Mouse (Mus musculus) liver, postnatal 0 days (tissue): Measurements from ENCODE around the gene Cuta. TPM values are rescaled to one million over a fixed set of nuclear protein-coding genes. Genes with fewer than 3 reads are reported as not detected.
A peak's percentile ranks its signal among the peaks of the same experiment; 100 is the strongest.

Experiments used
- ATAC-seq: fragments of 200-750 bp; cut with Nextera tagmentation; 2 replicates; pipeline ENCODE4 v1.8.0; 2017; ENCODE audit warnings: mild to moderate bottlenecking, moderate library complexity
- DNase-seq: peaks from one replicate; pipeline ENCODE4 v3.0.0-alpha.2; 2016
- H3K27ac ChIP-seq: fragments of 300-500 bp; sonication (generic); 2 replicates; pipeline ENCODE4 v1.5.1; 2014; ENCODE audit warnings: antibody characterized with exemption, moderate library complexity, mild to moderate bottlenecking, low read depth
- H3K27me3 ChIP-seq: fragments of 300-500 bp; sonication (generic); 2 replicates; pipeline ENCODE4 v1.6.1; 2014; ENCODE audit warnings: low read length, control low read depth, mixed read lengths; ENCODE audit not compliant: insufficient read depth
- H3K36me3 ChIP-seq: fragments of 300-500 bp; sonication (generic); replicated peaks from 2 replicates; pipeline ENCODE4 v1.6.1; 2014; ENCODE audit warnings: mild to moderate bottlenecking, control low read depth, low read length, moderate library complexity, mixed read lengths; ENCODE audit not compliant: insufficient read depth
- H3K4me1 ChIP-seq: fragments of 300-500 bp; sonication (generic); 2 replicates; pipeline ENCODE4 v1.6.1; 2014; ENCODE audit warnings: antibody characterized with exemption, mild to moderate bottlenecking, control low read depth; ENCODE audit not compliant: insufficient read depth
- H3K4me2 ChIP-seq: fragments of 300-500 bp; sonication (generic); 2 replicates; pipeline ENCODE4 v1.6.1; 2014; ENCODE audit warnings: low read depth, mild to moderate bottlenecking, low read length, moderate library complexity, mixed read lengths
- H3K4me3 ChIP-seq: fragments of 300-500 bp; sonication (generic); 2 replicates; pipeline ENCODE4 v1.5.1; 2014; ENCODE audit warnings: low read depth, low read length
- H3K9ac ChIP-seq: fragments of 300-500 bp; sonication (generic); replicated peaks from 2 replicates; pipeline ENCODE4 v1.6.1; 2014; ENCODE audit warnings: mild to moderate bottlenecking, moderate library complexity
- H3K9me3 ChIP-seq: fragments of 300-500 bp; sonication (generic); 2 replicates; pipeline ENCODE4 v1.6.1; 2016; ENCODE audit warnings: mild to moderate bottlenecking, control low read depth, low read length, mixed read lengths
- CTCF ChIP-seq: sonication (generic); IDR thresholded peaks from 2 replicates; pipeline ENCODE4 v1.5.1; 2016; ENCODE audit warnings: antibody characterized with exemption, low read depth
- EP300 ChIP-seq: IDR thresholded peaks from 2 replicates; pipeline ENCODE4 v1.6.1; 2016; ENCODE audit warnings: antibody characterized with exemption, low read depth, mild to moderate bottlenecking
- WGBS: fragments of 180-500 bp; shearing (Covaris S2); extraction: QIAGEN DNeasy Blood & Tissue Kit; methylation state at CpG from one replicate; pipeline ENCODE4 v1.1.7; 2014; ENCODE audit not compliant: insufficient replicate concordance; 5-methylcytosine and 5-hydroxymethylcytosine counted together
- polyA plus RNA-seq: library from polyadenylated mRNA; unstranded; fragments of >200 nt; fragmentation: Nextera tagmentation; extraction: Ambion mirVana; gene quantifications from 2 replicates; pipeline ENCODE4 v1.2.1, GENCODE M21; 2015

The Cuta gene
- polyA plus RNA-seq, 1 experiment from 2014 or later = 83.4 TPM

- peak overlapping the region; percentile 66 for H3K4me2 ChIP-seq
- no peak overlapping the region; the same call in 1 of the 2 replicates for H3K9ac ChIP-seq
- H3K36me3 ChIP-seq = no peaks in the 10 kb centered on the region
- H3K27ac ChIP-seq = no peak overlapping the region
- peaks cover 23% of the 10 kb centered on the region for H3K27me3 ChIP-seq
- 0 out of 2 replicates have a peak, but pooled peaks have one; percentile 21 for ATAC-seq
- peak overlapping the region; percentile 29 for H3K4me3 ChIP-seq
- H3K9me3 ChIP-seq = no peaks in the 10 kb centered on the region
- peak; percentile 77 for DNase-seq
- TF ChIP-seq CTCF = no peak
- no peak for TF ChIP-seq EP300
- peaks cover 35% of the 10 kb centered on the region for H3K4me1 ChIP-seq
- 3% methylated on average over 10 of the region's 11 CpGs for WGBS
Observed at GRCm38 (mm10) chr17:26951406-26951805, 12.0 kb upstream of the Cuta start.

- DNase-seq (no peak), ATAC-seq (no peak)
- H3K27me3 ChIP-seq = peaks cover 23% of the 10 kb centered on the region
- peaks cover 35% of the 10 kb centered on the region for H3K4me1 ChIP-seq
- no peaks in the 10 kb centered on the region for H3K9me3 ChIP-seq
- no peak overlapping the region for H3K4me3 ChIP-seq
- H3K4me2 ChIP-seq = peak overlapping the region; percentile 66; the same call in 1 of the 2 replicates
- 44% methylated on average over 7 of the region's 7 CpGs for WGBS
- no peak overlapping the region for H3K27ac ChIP-seq
- H3K9ac ChIP-seq = no peak overlapping the region
- H3K36me3 ChIP-seq = no peaks in the 10 kb centered on the region
- no peak for TF ChIP-seq CTCF
- no peak for TF ChIP-seq EP300
Observed at GRCm38 (mm10) chr17:26950560-26951288, 11.4 kb upstream of the Cuta start.

- DNase-seq (no peak), ATAC-seq (no peak)
- no peak overlapping the region for H3K4me3 ChIP-seq
- no peaks in the 10 kb centered on the region for H3K36me3 ChIP-seq
- H3K4me2 ChIP-seq = no peak overlapping the region
- no peak overlapping the region for H3K27ac ChIP-seq
- peaks cover 23% of the 10 kb centered on the region for H3K27me3 ChIP-seq
- no peak overlapping the region for H3K9ac ChIP-seq
- H3K4me1 ChIP-seq = peaks cover 34% of the 10 kb centered on the region
- WGBS = 54% methylated on average over 5 of the region's 5 CpGs
- H3K9me3 ChIP-seq = no peaks in the 10 kb centered on the region
- TF ChIP-seq CTCF = no peak
- TF ChIP-seq EP300 = no peak
Observed at GRCm38 (mm10) chr17:26949866-26950265, 10.5 kb upstream of the Cuta start.

- H3K9ac ChIP-seq = peak overlapping the region; percentile 54; the same call in 1 of the 2 replicates
- peaks cover 23% of the 10 kb centered on the region for H3K27me3 ChIP-seq
- ATAC-seq = peak; percentile 24; the same call in 1 of the 2 replicates
- peak; percentile 40 for DNase-seq
- no peak overlapping the region for H3K27ac ChIP-seq
- TF ChIP-seq CTCF = peak; percentile 44
- TF ChIP-seq EP300 = no peak
- no peaks in the 10 kb centered on the region for H3K9me3 ChIP-seq
- H3K4me2 ChIP-seq = peak overlapping the region; percentile 97
- peaks cover 34% of the 10 kb centered on the region for H3K4me1 ChIP-seq
- 22% methylated on average over 9 of the region's 14 CpGs for WGBS
- no peaks in the 10 kb centered on the region for H3K36me3 ChIP-seq
- H3K4me3 ChIP-seq = peak overlapping the region; percentile 61
Observed at GRCm38 (mm10) chr17:26949051-26949577, 9.7 kb upstream of the Cuta start.

GRCm38 (mm10) chr17:26948316-26949050, 9.1 kb upstream of the Cuta start:
- no peaks in the 10 kb centered on the region for H3K9me3 ChIP-seq
- ATAC-seq (0 out of 2 replicates have a peak, but pooled peaks have one; percentile 14), DNase-seq (peak; percentile 64)
- H3K36me3 ChIP-seq = no peaks in the 10 kb centered on the region
- peak overlapping the region; percentile 61 for H3K4me3 ChIP-seq
- H3K4me2 ChIP-seq = peak overlapping the region; percentile 97
- WGBS = under 1% methylated on average over 23 of the region's 87 CpGs
- H3K4me1 ChIP-seq = peaks cover 34% of the 10 kb centered on the region
- peak overlapping the region; percentile 54 for H3K9ac ChIP-seq
- TF ChIP-seq CTCF (no peak), EP300 (no peak)
- H3K27ac ChIP-seq = no peak overlapping the region
- peaks cover 23% of the 10 kb centered on the region for H3K27me3 ChIP-seq
